Mouse (Mus musculus) brown adipose tissue, adult 24 weeks (tissue): ENCODE results near the gene Diexf. TPM values are rescaled to one million over a fixed set of nuclear protein-coding genes. Genes with fewer than 3 reads are reported as not detected.

ENCODE experiments used
- H3K27ac ChIP-seq: fragments of 200-500 bp; replicated peaks from 2 replicates; pipeline ENCODE4 v1.5.1; 2012; ENCODE audit warnings: low read depth, mild to moderate bottlenecking, low read length
- H3K4me1 ChIP-seq: fragments of 200-500 bp; 2 replicates; pipeline ENCODE4 v1.6.1; 2012; ENCODE audit warnings: low read length, mixed read lengths; ENCODE audit not compliant: control insufficient read depth, insufficient read depth, insufficient read length
- H3K4me3 ChIP-seq: fragments of 200-500 bp; 2 replicates; pipeline ENCODE4 v1.5.1; 2012; ENCODE audit warnings: low read depth, mild to moderate bottlenecking, low read length, moderate library complexity; ENCODE audit not compliant: insufficient read depth
- polyA plus RNA-seq: library from polyadenylated mRNA; stranded (reverse); fragments of >200 nt; gene quantifications from 2 replicates; pipeline ENCODE4 v1.2.4, GENCODE M21; 2012; ENCODE audit not compliant: missing spikeins, insufficient read depth, insufficient read length

Diexf gene
- 7.8 and 10.9 TPM in 2 replicates for polyA plus RNA-seq

DNA sequence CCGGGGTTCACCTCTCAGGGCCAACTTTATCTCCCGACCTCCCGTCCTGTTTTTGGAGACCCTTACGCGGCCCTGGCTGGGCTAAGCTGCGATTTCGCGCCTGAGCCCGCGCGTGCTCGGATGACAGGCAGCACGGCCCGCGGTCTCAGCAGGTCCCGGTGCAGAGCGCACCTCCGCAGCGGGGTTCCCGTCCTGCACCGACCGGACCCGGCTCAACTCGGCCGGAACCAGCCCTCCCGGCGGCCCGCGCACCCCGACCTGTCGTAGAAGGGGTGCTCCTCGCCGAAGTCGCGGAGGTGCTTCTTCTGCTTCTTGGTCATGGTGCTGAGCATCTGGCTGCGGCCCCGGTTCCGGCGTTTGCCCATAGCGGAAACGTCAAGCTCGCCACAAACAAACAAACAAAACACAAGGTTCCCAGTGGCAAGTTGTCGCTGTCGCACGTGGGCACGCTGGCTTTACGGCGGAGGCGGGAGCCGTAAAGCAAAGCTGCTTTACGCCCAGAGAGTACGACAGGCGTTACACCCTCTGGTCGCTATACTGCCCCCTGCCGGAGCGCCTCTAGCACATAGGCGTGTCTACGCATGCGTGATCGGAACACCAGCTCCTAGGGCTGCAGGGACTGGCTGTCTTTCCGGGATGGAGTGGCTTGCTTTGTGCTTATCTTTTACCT lies at the start of gene Diexf:
Gene Diexf, minus strand, starts transcription at position 487 of the 670 bp plus-strand sequence.
- Histone ChIP-seq H3K4me1 (no peaks in the 10 kb centered on the region), H3K4me3 (peak within 1 kb of the TSS; percentile 97), H3K27ac (peak within 1 kb of the TSS; percentile 70; the same call in 1 of the 2 replicates)

DNA sequence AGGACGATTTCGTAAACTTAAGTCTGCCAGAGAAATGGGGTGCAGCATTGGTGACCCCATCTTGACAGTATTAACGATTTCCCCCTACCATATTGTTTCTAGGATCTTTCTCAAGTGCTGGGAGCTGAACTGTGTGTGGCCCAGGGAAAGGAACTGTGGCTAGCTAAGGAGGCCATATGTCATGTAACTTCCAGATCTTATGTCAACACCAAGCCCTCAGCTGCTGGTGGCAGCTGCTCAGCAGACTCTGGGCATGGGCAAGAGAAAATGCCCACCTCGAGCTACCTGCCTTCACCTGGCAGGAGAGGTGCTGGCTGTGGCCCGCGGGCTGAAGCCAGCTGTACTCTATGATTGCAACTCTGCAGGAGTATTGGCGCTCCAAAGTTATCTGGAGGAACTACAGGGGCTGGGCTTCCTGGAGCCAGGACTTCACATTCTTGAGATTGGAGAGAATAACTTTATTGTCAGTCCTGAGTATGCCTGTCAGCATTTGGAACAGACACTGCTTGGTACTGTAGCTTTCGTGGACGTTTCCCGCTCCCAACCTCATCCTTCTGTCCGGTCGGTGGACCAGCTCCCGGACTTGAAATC lies 44.2 kb upstream of the Diexf start:
- Histone ChIP-seq H3K4me1 (peaks cover 9% of the 10 kb centered on the region), H3K4me3 (peak overlapping the region; percentile 80), H3K27ac (no peak overlapping the region)

DNA sequence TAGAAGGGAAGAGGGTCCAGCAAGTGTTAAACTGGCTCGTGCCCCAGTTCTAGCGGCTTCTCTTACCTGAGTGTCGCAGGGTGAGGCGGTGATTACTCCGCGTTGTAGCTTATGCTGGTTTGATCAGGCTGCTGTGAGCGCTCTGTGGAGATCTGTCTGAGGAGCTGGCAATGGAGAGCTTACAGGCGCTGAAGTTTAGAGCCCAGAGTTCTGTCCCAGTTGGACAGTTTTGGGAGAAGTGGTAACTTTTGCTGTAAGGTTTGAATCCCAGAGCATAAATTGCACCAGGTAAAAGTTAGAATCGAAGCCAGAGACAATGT lies 43.7 kb upstream of the Diexf start:
- Histone ChIP-seq H3K4me1 (peaks cover 9% of the 10 kb centered on the region), H3K4me3 (peak overlapping the region; percentile 80), H3K27ac (peak overlapping the region; percentile 77)

DNA sequence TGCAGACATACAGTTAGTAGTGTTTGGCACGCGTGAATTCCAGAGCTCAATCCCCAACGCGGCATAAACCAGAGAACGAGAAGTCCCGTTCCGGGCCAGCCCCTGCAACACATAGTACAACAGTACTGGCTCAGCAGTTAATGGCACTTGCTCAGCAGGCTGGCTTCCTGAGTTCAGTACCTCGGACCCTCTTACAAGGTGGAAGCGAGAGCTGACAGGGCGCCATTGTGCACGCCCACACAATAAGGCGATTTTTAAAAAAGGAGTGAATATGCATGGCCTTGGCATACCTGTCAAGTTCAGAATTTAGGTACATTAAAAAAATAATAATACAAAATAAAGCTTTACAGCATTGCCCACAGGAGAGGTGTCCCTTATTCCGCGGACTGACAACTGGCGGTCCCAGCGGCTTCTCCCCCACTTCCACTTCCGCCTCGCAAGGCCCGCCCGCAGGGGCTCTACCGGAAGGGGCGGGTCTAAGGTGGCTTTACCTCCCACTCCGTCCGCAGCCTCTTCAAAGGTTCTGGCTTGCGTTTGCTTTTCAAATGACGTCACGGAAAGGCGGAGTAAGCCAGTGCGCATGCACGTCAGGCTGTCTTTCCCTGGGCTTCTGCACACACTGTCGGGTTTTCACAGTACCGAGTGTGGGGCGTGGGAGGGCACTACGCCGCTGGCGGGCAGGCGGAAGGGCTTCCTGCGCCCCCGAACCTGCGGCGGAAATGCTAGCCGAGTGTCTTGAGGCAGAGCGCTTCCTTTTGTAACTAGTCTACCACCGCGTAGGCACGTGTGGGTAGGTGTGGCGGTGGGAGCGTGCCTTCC lies 43.1 kb upstream of the Diexf start:
- Histone ChIP-seq H3K4me1 (peaks cover 9% of the 10 kb centered on the region), H3K4me3 (peak overlapping the region; percentile 80), H3K27ac (peak overlapping the region; percentile 77)

DNA sequence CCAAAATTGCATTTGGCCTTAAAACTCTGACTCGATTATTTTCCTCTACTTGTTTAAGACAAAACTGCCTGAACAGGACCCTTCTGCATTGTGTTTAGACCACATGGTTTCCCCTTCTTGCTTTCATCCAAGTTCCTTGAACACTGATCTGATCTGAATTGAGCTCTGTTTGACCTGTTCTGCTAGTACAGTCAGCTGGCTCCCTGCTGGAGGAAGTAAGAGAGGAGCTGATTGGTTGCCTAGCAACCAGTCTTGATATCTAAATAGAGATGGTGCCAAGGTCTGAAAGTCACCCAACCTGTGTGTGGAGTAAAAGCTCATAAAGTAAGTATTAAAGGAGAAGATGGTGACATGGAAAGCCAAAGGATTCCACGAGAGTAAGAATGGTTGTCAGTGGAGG lies 39.8 kb upstream of the Diexf start:
- peaks cover 9% of the 10 kb centered on the region for H3K4me1 ChIP-seq
- H3K27ac ChIP-seq, result no peak overlapping the region
- H3K4me3 ChIP-seq, result no peak overlapping the region

DNA sequence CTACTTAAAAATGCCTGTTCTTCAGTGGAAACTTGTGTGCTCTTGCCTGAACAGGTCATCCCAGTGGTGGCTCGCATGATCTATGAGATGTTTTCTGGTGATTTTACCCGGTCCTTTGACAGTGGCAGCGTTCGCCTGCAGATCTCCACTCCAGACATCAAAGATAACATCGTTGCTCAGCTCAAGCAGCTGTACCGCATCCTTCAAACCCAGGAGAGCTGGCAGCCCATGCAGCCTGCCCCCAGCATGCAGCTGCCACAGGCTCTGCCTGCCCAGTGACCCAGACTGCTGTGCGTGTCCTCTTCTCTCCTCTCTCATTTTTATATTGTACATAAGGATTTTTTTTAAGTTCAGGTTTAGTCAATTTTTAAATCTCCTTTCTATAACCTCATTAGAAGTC lies 39.2 kb upstream of the Diexf start:
- Histone ChIP-seq H3K4me1 (peaks cover 7% of the 10 kb centered on the region), H3K27ac (no peak overlapping the region), H3K4me3 (no peak overlapping the region)

- Histone ChIP-seq H3K4me3 (no peak within 1 kb of the TSS), H3K27ac (no peak within 1 kb of the TSS), H3K4me1 (peaks cover 4% of the 10 kb centered on the region; the same call in 1 of the 2 replicates)
Observed at GRCm38 (mm10) chr1:193167746-193168145, 37.7 kb upstream of the Diexf start, which contains the start of gene A130010J15Rik. TSS of gene A130010J15Rik (plus strand) at chr1:193168046.

- Histone ChIP-seq H3K4me1 (peaks cover 5% of the 10 kb centered on the region; the same call in 1 of the 2 replicates), H3K27ac (no peak overlapping the region), H3K4me3 (peak overlapping the region; percentile 35; the same call in 1 of the 2 replicates)
Observed at GRCm38 (mm10) chr1:193160317-193161032, 30.4 kb upstream of the Diexf start.

DNA sequence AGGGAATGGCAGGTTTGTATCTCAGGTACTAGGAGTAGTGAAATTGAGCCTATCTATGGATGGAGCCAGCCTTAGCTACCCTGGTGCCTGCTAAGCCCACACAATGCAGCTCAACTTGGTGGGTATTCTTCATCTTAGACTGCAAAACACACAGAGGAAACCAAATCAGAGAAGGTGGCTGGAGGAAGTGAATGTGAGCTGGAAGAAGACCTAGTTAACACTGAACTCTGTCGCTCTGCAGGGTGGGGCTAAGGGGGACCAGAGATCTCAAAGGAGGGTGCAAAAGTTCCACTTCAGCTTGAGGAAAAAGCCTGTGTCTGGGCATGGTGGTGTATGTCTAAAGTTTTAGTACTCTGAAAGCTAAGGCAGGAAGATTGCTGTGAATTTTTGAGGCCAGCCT lies 29.5 kb upstream of the Diexf start:
- Histone ChIP-seq H3K27ac (no peak overlapping the region), H3K4me3 (no peak overlapping the region), H3K4me1 (peaks cover 5% of the 10 kb centered on the region; the same call in 1 of the 2 replicates)

- Histone ChIP-seq H3K27ac (no peak overlapping the region), H3K4me3 (no peak overlapping the region)
Observed at GRCm38 (mm10) chr1:193159163-193159562, 29.1 kb upstream of the Diexf start.

DNA sequence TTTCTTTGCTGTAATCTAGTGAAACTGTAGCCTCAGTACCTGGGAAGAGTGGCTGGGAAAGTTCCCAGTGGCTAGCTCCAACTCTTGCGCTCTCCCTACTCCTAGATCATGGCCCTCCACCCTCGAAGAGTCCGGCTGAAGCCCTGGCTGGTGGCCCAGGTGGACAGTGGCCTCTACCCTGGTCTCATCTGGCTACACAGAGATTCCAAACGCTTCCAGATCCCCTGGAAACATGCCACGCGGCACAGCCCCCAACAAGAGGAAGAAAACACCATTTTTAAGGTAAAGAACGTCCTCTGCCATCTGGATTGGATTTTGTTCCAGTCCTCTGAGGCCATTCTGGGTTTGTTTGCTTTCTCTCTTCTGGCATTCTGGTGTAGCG lies 27.0 kb upstream of the Diexf start:
- Histone ChIP-seq H3K4me3 (no peak overlapping the region), H3K27ac (no peak overlapping the region), H3K4me1 (peaks cover 5% of the 10 kb centered on the region; the same call in 1 of the 2 replicates)

More at GRCm38 (mm10) chr1:193159163-193159562, 29.1 kb upstream of the Diexf start:
- H3K4me1 ChIP-seq, result peaks cover 5% of the 10 kb centered on the region; the same call in 1 of the 2 replicates

- H3K27ac ChIP-seq, result no peak overlapping the region
- peaks cover 5% of the 10 kb centered on the region; the same call in 1 of the 2 replicates for H3K4me1 ChIP-seq
- H3K4me3 ChIP-seq, result no peak overlapping the region
Observed at GRCm38 (mm10) chr1:193156316-193157110, 26.4 kb upstream of the Diexf start.

GRCm38 (mm10) chr1:193153561-193153960 lies 23.5 kb upstream of the Diexf start:
- Histone ChIP-seq H3K4me3 (no peak overlapping the region), H3K4me1 (no peaks in the 10 kb centered on the region; the same call in 1 of the 2 replicates), H3K27ac (no peak overlapping the region)

DNA sequence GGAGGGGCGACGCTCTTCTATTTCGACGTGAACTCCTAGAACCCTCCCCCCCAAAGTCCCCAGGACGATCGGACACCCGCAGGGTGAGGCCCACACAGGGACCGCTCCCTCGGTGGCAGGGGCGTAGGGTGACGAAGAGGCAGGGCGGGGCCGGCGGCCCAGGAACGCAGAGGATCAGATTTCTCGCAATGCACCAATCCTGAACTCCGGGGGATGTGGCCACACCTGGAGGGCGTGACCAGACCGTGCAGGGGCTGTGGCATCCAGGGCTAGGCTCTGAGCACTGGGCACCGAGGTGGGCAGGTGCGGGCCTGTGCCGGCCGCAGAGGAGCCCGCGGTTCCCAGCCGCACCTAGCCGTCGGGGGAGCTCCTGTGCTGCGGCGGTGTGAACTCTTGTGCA lies 22.8 kb upstream of the Diexf start, which contains the start of gene Irf6:
Gene Irf6, plus strand, starts transcription at position 240 of the 400 bp plus-strand sequence.
- Histone ChIP-seq H3K27ac (no peak within 1 kb of the TSS), H3K4me3 (peak within 1 kb of the TSS; percentile 27), H3K4me1 (no peaks in the 10 kb centered on the region; the same call in 1 of the 2 replicates)
